Mouse (Mus musculus) forebrain, embryonic 12.5 days (tissue): Measurements from ENCODE around the gene Kcne1. TPM values are rescaled to one million over a fixed set of nuclear protein-coding genes. Genes with fewer than 3 reads are reported as not detected.

ENCODE experiments used
- ATAC-seq: fragments of 200-750 bp; cut with Nextera tagmentation; 2 replicates; pipeline ENCODE4 v1.8.0; 2017; ENCODE audit warnings: moderate TSS enrichment; ENCODE audit not compliant: low FRiP score
- H3K27ac ChIP-seq: fragments of 300-500 bp; sonication (generic); 2 replicates; pipeline ENCODE4 v1.5.1; 2016; ENCODE audit warnings: mild to moderate bottlenecking
- H3K27me3 ChIP-seq: fragments of 300-500 bp; sonication (generic); 2 replicates; pipeline ENCODE4 v1.6.1; 2016; ENCODE audit warnings: mild to moderate bottlenecking
- H3K36me3 ChIP-seq: fragments of 300-500 bp; sonication (generic); replicated peaks from 2 replicates; pipeline ENCODE4 v1.6.1; 2016; ENCODE audit warnings: mild to moderate bottlenecking
- H3K4me1 ChIP-seq: fragments of 300-500 bp; sonication (generic); 2 replicates; pipeline ENCODE4 v1.6.1; 2016
- H3K4me2 ChIP-seq: fragments of 300-500 bp; sonication (generic); 2 replicates; pipeline ENCODE4 v1.6.1; 2016; ENCODE audit warnings: mild to moderate bottlenecking, moderate library complexity
- H3K4me3 ChIP-seq: fragments of 300-500 bp; sonication (generic); replicated peaks from 2 replicates; pipeline ENCODE4 v1.5.1; 2016; ENCODE audit warnings: mild to moderate bottlenecking
- H3K9ac ChIP-seq: fragments of 300-500 bp; sonication (generic); 2 replicates; pipeline ENCODE4 v1.6.1; 2016; ENCODE audit warnings: mild to moderate bottlenecking
- H3K9me3 ChIP-seq: fragments of 300-500 bp; sonication (generic); 2 replicates; pipeline ENCODE4 v1.6.1; 2016
- WGBS: fragments of 180-500 bp; shearing (Covaris S2); methylation state at CpG from one replicate; pipeline ENCODE4 v1.1.7; 2016; 5-methylcytosine and 5-hydroxymethylcytosine counted together
- polyA plus RNA-seq: library from polyadenylated mRNA; unstranded; fragments of >200 nt; fragmentation: Nextera tagmentation; extraction: Ambion mirVana; gene quantifications from 2 replicates; pipeline ENCODE4 v1.2.1, GENCODE M21; 2016

The Kcne1 gene
- polyA plus RNA-seq, 1 experiment from 2014 or later: 0.26 TPM

- Histone ChIP-seq H3K4me3 (no peak overlapping the region), H3K36me3 (no peaks in the 10 kb centered on the region), H3K9me3 (no peaks in the 10 kb centered on the region), H3K9ac (no peak overlapping the region), H3K27ac (no peak overlapping the region), H3K4me1 (peaks cover 11% of the 10 kb centered on the region), H3K4me2 (no peak overlapping the region), H3K27me3 (peaks cover 4% of the 10 kb centered on the region; the same call in 1 of the 2 replicates)
- 68% methylated on average over 2 of the region's 2 CpGs for WGBS
- ATAC-seq: no peak
Measured at GRCm38 (mm10) chr16:92353897-92354296, 5.4 kb downstream of the Kcne1 start.

GRCm38 (mm10) chr16:92353295-92353694 lies 6.0 kb downstream of the Kcne1 start:
- Histone ChIP-seq H3K4me2 (no peak overlapping the region), H3K4me3 (no peak overlapping the region)
- 86% methylated on average over 12 of the region's 12 CpGs for WGBS

GRCm38 (mm10) chr16:92348941-92349340 lies 10.3 kb downstream of the Kcne1 start:
- H3K27ac ChIP-seq: no peak overlapping the region
- H3K4me1 ChIP-seq: peaks cover 8% of the 10 kb centered on the region
- H3K27me3 ChIP-seq: no peaks in the 10 kb centered on the region
- H3K4me2 ChIP-seq: no peak overlapping the region
- WGBS: 88% methylated on average over 12 of the region's 12 CpGs
- H3K9ac ChIP-seq: no peak overlapping the region
- no peak overlapping the region for H3K4me3 ChIP-seq
- no peaks in the 10 kb centered on the region for H3K9me3 ChIP-seq
- no peak for ATAC-seq
- H3K36me3 ChIP-seq: no peaks in the 10 kb centered on the region

More at GRCm38 (mm10) chr16:92353295-92353694, 6.0 kb downstream of the Kcne1 start:
- Histone ChIP-seq H3K36me3 (no peaks in the 10 kb centered on the region), H3K9ac (no peak overlapping the region), H3K27me3 (no peaks in the 10 kb centered on the region), H3K27ac (no peak overlapping the region), H3K4me1 (peaks cover 7% of the 10 kb centered on the region), H3K9me3 (no peaks in the 10 kb centered on the region)
- no peak for ATAC-seq

GRCm38 (mm10) chr16:92346297-92346916 lies 12.9 kb downstream of the Kcne1 start:
- H3K4me3 ChIP-seq: no peak overlapping the region
- no peak overlapping the region for H3K4me2 ChIP-seq
- no peak overlapping the region for H3K9ac ChIP-seq
- H3K27ac ChIP-seq: no peak overlapping the region
- no peaks in the 10 kb centered on the region for H3K27me3 ChIP-seq
- peaks cover 8% of the 10 kb centered on the region for H3K4me1 ChIP-seq
- H3K36me3 ChIP-seq: no peaks in the 10 kb centered on the region
- no peak for ATAC-seq
- H3K9me3 ChIP-seq: no peaks in the 10 kb centered on the region
- 67% methylated on average over 13 of the region's 13 CpGs for WGBS

GRCm38 (mm10) chr16:92345177-92345576 lies 14.1 kb downstream of the Kcne1 start:
- Histone ChIP-seq H3K36me3 (no peaks in the 10 kb centered on the region), H3K27me3 (no peaks in the 10 kb centered on the region), H3K4me2 (no peak overlapping the region), H3K9me3 (no peaks in the 10 kb centered on the region), H3K27ac (no peak overlapping the region), H3K4me3 (no peak overlapping the region), H3K9ac (no peak overlapping the region), H3K4me1 (peaks cover 18% of the 10 kb centered on the region)
- 84% methylated on average over 11 of the region's 11 CpGs for WGBS
- no peak for ATAC-seq

GRCm38 (mm10) chr16:92340612-92341511 lies 18.4 kb downstream of the Kcne1 start:
- Histone ChIP-seq H3K9me3 (no peaks in the 10 kb centered on the region), H3K4me2 (peak overlapping the region; percentile 47), H3K27me3 (0 out of 2 replicates have a peak, but pooled peaks cover 5% of the 10 kb centered on the region), H3K4me1 (peaks cover 17% of the 10 kb centered on the region), H3K36me3 (no peaks in the 10 kb centered on the region), H3K9ac (no peak overlapping the region), H3K27ac (no peak overlapping the region), H3K4me3 (peak overlapping the region; percentile 19)
- peak; percentile 73 for ATAC-seq
- WGBS: 33% methylated on average over 27 of the region's 27 CpGs

GRCm38 (mm10) chr16:92336280-92336679 lies 23.0 kb downstream of the Kcne1 start:
- 6% methylated on average over 9 of the region's 9 CpGs for WGBS
- H3K36me3 ChIP-seq: no peaks in the 10 kb centered on the region
- H3K4me2 ChIP-seq: no peak overlapping the region
- ATAC-seq: peak; percentile 60
- H3K4me1 ChIP-seq: peaks cover 14% of the 10 kb centered on the region; the same call in 1 of the 2 replicates
- peaks cover 19% of the 10 kb centered on the region for H3K27me3 ChIP-seq
- no peak overlapping the region for H3K9ac ChIP-seq
- no peak overlapping the region for H3K4me3 ChIP-seq
- no peaks in the 10 kb centered on the region for H3K9me3 ChIP-seq
- no peak overlapping the region for H3K27ac ChIP-seq

GRCm38 (mm10) chr16:92334600-92334999 lies 24.7 kb downstream of the Kcne1 start:
- no peak overlapping the region for H3K4me2 ChIP-seq
- no peaks in the 10 kb centered on the region for H3K9me3 ChIP-seq
- no peak overlapping the region for H3K27ac ChIP-seq
- H3K4me3 ChIP-seq: no peak overlapping the region
- H3K36me3 ChIP-seq: no peaks in the 10 kb centered on the region
- no peak for ATAC-seq
- H3K9ac ChIP-seq: no peak overlapping the region
- H3K4me1 ChIP-seq: no peaks in the 10 kb centered on the region
- peaks cover 18% of the 10 kb centered on the region for H3K27me3 ChIP-seq
- WGBS: 70% methylated on average over 9 of the region's 9 CpGs

GRCm38 (mm10) chr16:92330966-92331365 lies 28.3 kb downstream of the Kcne1 start:
- H3K9me3 ChIP-seq: no peaks in the 10 kb centered on the region
- H3K4me2 ChIP-seq: no peak overlapping the region
- H3K36me3 ChIP-seq: no peaks in the 10 kb centered on the region
- H3K4me1 ChIP-seq: 0 out of 2 replicates have a peak, but pooled peaks cover 2% of the 10 kb centered on the region
- 84% methylated on average over 5 of the region's 5 CpGs for WGBS
- H3K27me3 ChIP-seq: peaks cover 14% of the 10 kb centered on the region
- no peak overlapping the region for H3K4me3 ChIP-seq
- no peak for ATAC-seq
- H3K9ac ChIP-seq: no peak overlapping the region
- no peak overlapping the region for H3K27ac ChIP-seq

GRCm38 (mm10) chr16:92327911-92328310 lies 31.4 kb downstream of the Kcne1 start:
- Histone ChIP-seq H3K9ac (no peak overlapping the region), H3K4me3 (no peak overlapping the region), H3K4me1 (peaks cover 19% of the 10 kb centered on the region), H3K27ac (no peak overlapping the region), H3K4me2 (no peak overlapping the region), H3K27me3 (no peaks in the 10 kb centered on the region), H3K9me3 (no peaks in the 10 kb centered on the region), H3K36me3 (no peaks in the 10 kb centered on the region)
- WGBS: 95% methylated on average over 10 of the region's 10 CpGs
- no peak for ATAC-seq

- H3K27ac ChIP-seq: no peak overlapping the region
- H3K4me2 ChIP-seq: no peak overlapping the region
- 25% methylated on average over 1 of the region's 1 CpGs for WGBS
- ATAC-seq: no peak
- peaks cover 19% of the 10 kb centered on the region for H3K4me1 ChIP-seq
- no peaks in the 10 kb centered on the region for H3K36me3 ChIP-seq
- no peaks in the 10 kb centered on the region for H3K27me3 ChIP-seq
- no peaks in the 10 kb centered on the region for H3K9me3 ChIP-seq
- no peak overlapping the region for H3K9ac ChIP-seq
- H3K4me3 ChIP-seq: no peak overlapping the region
Measured at GRCm38 (mm10) chr16:92325062-92325406, 34.2 kb downstream of the Kcne1 start.

GRCm38 (mm10) chr16:92324309-92325061 lies 34.8 kb downstream of the Kcne1 start:
- H3K4me2 ChIP-seq: no peak overlapping the region
- H3K27me3 ChIP-seq: no peaks in the 10 kb centered on the region
- 23% methylated on average over 7 of the region's 7 CpGs for WGBS
- H3K9me3 ChIP-seq: no peaks in the 10 kb centered on the region
- no peaks in the 10 kb centered on the region for H3K36me3 ChIP-seq
- no peak overlapping the region for H3K4me3 ChIP-seq
- peaks cover 19% of the 10 kb centered on the region for H3K4me1 ChIP-seq
- no peak overlapping the region for H3K27ac ChIP-seq
- no peak; the same call in 1 of the 2 replicates for ATAC-seq
- no peak overlapping the region for H3K9ac ChIP-seq
